Mouse (Mus musculus) skeletal muscle tissue, adult 2 months (tissue): ENCODE results near the gene Parp11.

Experiments used
- DNase-seq: peaks from one replicate; pipeline ENCODE4 v3.0.0-alpha.2; 2012; ENCODE audit warnings: low read depth, low spot score

Parp11 gene

GRCm38 (mm10) chr6:127446436-127446890 lies at the start of gene Parp11:
Gene Parp11, plus strand, starts transcription at chr6:127446840.
- peak; percentile 21 for DNase-seq

GRCm38 (mm10) chr6:127398073-127398472 lies 48.6 kb upstream of the Parp11 start:
- DNase-seq = no peak

- DNase-seq = no peak
Observed at GRCm38 (mm10) chr6:127401419-127401818, 45.2 kb upstream of the Parp11 start.

GRCm38 (mm10) chr6:127404070-127404810 lies 42.4 kb upstream of the Parp11 start:
- DNase-seq = no peak

- no peak for DNase-seq
Observed at GRCm38 (mm10) chr6:127405682-127406081, 41.0 kb upstream of the Parp11 start.

GRCm38 (mm10) chr6:127407742-127408141 lies 38.9 kb upstream of the Parp11 start:
- DNase-seq = no peak

- no peak for DNase-seq
Observed at GRCm38 (mm10) chr6:127417525-127418184, 29.0 kb upstream of the Parp11 start.

GRCm38 (mm10) chr6:127418322-127418721 lies 28.3 kb upstream of the Parp11 start:
- no peak for DNase-seq

- no peak for DNase-seq
Observed at GRCm38 (mm10) chr6:127420115-127420514, 26.5 kb upstream of the Parp11 start.

- no peak for DNase-seq
Observed at GRCm38 (mm10) chr6:127425095-127425494, 21.5 kb upstream of the Parp11 start.

GRCm38 (mm10) chr6:127430716-127431115 lies 15.9 kb upstream of the Parp11 start:
- no peak for DNase-seq

- no peak for DNase-seq
Observed at GRCm38 (mm10) chr6:127431196-127431766, 15.4 kb upstream of the Parp11 start.

GRCm38 (mm10) chr6:127433886-127434647 lies 12.6 kb upstream of the Parp11 start:
- DNase-seq = no peak

GRCm38 (mm10) chr6:127434648-127434984 lies 12.0 kb upstream of the Parp11 start:
- no peak for DNase-seq

- DNase-seq = no peak
Observed at GRCm38 (mm10) chr6:127439063-127439462, 7.6 kb upstream of the Parp11 start.

- no peak for DNase-seq
Observed at GRCm38 (mm10) chr6:127439540-127440195, 7.0 kb upstream of the Parp11 start.

GRCm38 (mm10) chr6:127440416-127441104 lies 6.1 kb upstream of the Parp11 start:
- no peak for DNase-seq

GRCm38 (mm10) chr6:127442584-127442983 lies 4.1 kb upstream of the Parp11 start:
- DNase-seq = no peak

GRCm38 (mm10) chr6:127443910-127444309 lies 2.7 kb upstream of the Parp11 start:
- no peak for DNase-seq

- DNase-seq = peak; percentile 18
Observed at GRCm38 (mm10) chr6:127444466-127444865, 2.2 kb upstream of the Parp11 start.
